ENCODE assay signal across 14 mouse cellular contexts in genomic region chr6:115420963-115421362, GRCm38 (mm10).
A peak's percentile ranks its signal among the peaks of the same experiment; 100 is the strongest.
DNase-seq lines count a peak whose midpoint lies in the region; ATAC-seq and TF ChIP-seq lines count a peak whose summit lies in the region.
"Had no signal": no experiment of that assay in that cellular context is flagged by ENCODE, and none has a peak within 500 bp of the region (broad histone marks: within the 10 kb centered on the region; RNA-seq: fewer than 3 reads in every experiment).

No protein-coding gene starts in this region.

- ATAC-seq in monocyte, adult 5-6 weeks (replicated peaks; ENCODE audit: insufficient number of reproducible peaks, low FRiP score, low TSS enrichment, poor library complexity, severe bottlenecking) = no peak
- ATAC-seq: midbrain, embryonic 15.5 days; Patski had no signal

- no peak for TF ChIP-seq CTCF in lung, adult 2 months (IDR thresholded peaks at IDR 0.05; ENCODE audit: insufficient read depth, low read length)

- no peaks in the 10 kb centered on the region for H3K4me1 ChIP-seq in lung, adult 2 months (ENCODE audit: control insufficient read depth, insufficient read depth, low read length)
- H3K4me1 ChIP-seq: forebrain, embryonic 12.5 days; midbrain, embryonic 15.5 days had no signal

- no peak for TF ChIP-seq POLR2A in lung, adult 2 months (IDR thresholded peaks at IDR 0.05; ENCODE audit: borderline replicate concordance, extremely low read depth, low read depth, low read length)

- peak; percentile 4 for DNase-seq in cerebellum, adult 9-11 months
- no peak for DNase-seq in cerebellum, adult 11 months
- DNase-seq in 416B (ENCODE audit: low read depth) = peak; percentile 68
- peak; percentile 64 to 65 for DNase-seq in heart, adult 9 months (ENCODE audit: low spot score in 2 of 2)
- peak; percentile 43 for DNase-seq in lung, adult 2 months
- no peak for DNase-seq in thymus, adult 18-20 months
- no peak for DNase-seq in spleen, postnatal 4 days (ENCODE audit: low spot score in 2 of 2)
- DNase-seq: embryo, embryonic 11 days; liver had no signal

- no peak overlapping the region for H3K4me3 ChIP-seq in lung, adult 2 months (replicated peaks; ENCODE audit: extremely low read depth, low read depth, low read length)
- H3K4me3 ChIP-seq: forebrain, embryonic 12.5 days; layer of hippocampus, adult 2 months; midbrain, embryonic 15.5 days had no signal

- 7% methylated on average over 1 of the region's 1 CpGs for WGBS in lung, adult 2 months

Comparison
In these comparisons a context has a peak if more than half of its experiments do, and no peak if none do; other contexts are left out.
1. DNase-seq: peak in cerebellum, adult 9-11 months (single experiment), 416B (single experiment), heart, adult 9 months (2 of 2) and lung, adult 2 months (single experiment); none in cerebellum, adult 11 months (single experiment), thymus, adult 18-20 months (0 of 2) and spleen, postnatal 4 days (0 of 2).